Mouse (Mus musculus) adrenal gland, adult 2 months (tissue): ENCODE results near the gene B4galt4. TPM values are rescaled to one million over a fixed set of nuclear protein-coding genes. Genes with fewer than 3 reads are reported as not detected.
A peak's percentile ranks its signal among the peaks of the same experiment; 100 is the strongest.

Source experiments
- DNase-seq: peaks from one replicate; pipeline ENCODE4 v3.0.0; 2021
- polyA plus RNA-seq: library from polyadenylated mRNA; depleted of rRNA; stranded (reverse); fragments of >200 nt; gene quantifications from 2 replicates; pipeline ENCODE4 v1.2.3, GENCODE M21; 2012
- total RNA-seq, 2 experiments: library from RNA; stranded (reverse); gene quantifications; 2 replicates each; pipeline ENCODE4 v1.2.3; 2021

Gene B4galt4
- total and polyA plus RNA-seq, 3 experiments: 4.3 to 14.3 (median 7.6) TPM

DNA sequence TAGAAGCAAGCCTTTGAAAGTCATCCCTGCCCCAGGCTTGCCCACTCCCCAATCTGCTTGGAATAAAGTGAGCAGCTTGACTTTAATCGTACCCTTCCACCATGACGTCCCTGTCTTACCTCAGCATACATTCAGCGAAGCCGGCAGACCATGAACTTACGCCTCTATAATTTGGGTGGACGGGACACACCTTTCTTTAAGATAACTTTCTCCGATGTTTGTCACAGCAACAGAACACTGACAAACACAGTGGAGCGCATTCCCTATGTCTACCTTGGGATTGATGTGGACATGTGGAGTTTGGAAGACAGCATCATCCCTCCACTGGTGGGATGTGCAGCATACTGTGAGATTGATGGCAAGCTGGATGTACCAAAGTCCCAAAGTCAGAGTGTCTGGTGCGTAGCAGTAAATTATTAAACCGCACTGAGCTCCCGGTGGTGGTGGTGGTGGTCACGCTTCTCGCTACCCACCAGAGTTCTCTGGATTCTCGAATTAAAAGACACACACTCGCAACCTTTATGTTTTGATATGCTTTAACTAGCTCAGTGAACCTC, 13.4 kb upstream of the B4galt4 start:
- DNase-seq: no peak

- no peak for DNase-seq
These were observed 12.9 kb upstream of the B4galt4 start for GRCm38 (mm10) chr16:38729139-38729538.

DNA sequence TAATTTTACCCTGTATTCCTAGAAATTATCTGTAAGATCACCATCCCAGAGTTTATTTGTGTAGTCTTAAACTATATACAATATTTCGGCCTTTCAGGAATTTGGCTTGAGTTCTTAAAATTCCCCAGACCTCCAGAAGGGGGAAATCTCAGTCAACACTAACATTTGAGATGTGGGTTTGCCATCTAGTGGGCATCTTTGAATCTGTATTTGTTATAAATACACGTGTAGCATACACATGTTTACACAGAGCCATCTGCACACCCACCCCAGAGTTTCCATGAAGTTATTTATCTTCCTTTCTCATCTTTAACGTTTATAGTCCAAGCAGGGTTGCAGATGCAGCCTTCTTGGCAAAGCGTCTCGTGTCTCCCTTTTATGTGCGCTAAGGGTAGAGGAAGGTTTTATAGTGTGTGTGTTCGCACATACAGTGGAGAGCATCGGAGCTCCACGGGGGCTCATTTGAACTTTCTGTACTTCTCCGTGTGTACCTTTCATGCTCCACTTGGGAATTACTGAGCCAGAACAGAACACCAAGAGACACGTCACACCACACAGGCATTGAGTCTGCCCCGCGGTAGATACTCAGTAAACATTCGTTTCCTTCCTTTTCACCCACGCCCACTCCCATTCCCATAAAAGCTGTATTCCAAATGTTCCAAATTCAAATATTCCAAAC, 12.3 kb upstream of the B4galt4 start:
- no peak for DNase-seq

GRCm38 (mm10) chr16:38730921-38731320, 11.1 kb upstream of the B4galt4 start:
- no peak for DNase-seq

- DNase-seq: no peak
These were observed 710 bp upstream of the B4galt4 start for GRCm38 (mm10) chr16:38741204-38741903.

GRCm38 (mm10) chr16:38742659-38743131, 631 bp downstream of the B4galt4 start:
- DNase-seq: peak; percentile 53

DNA sequence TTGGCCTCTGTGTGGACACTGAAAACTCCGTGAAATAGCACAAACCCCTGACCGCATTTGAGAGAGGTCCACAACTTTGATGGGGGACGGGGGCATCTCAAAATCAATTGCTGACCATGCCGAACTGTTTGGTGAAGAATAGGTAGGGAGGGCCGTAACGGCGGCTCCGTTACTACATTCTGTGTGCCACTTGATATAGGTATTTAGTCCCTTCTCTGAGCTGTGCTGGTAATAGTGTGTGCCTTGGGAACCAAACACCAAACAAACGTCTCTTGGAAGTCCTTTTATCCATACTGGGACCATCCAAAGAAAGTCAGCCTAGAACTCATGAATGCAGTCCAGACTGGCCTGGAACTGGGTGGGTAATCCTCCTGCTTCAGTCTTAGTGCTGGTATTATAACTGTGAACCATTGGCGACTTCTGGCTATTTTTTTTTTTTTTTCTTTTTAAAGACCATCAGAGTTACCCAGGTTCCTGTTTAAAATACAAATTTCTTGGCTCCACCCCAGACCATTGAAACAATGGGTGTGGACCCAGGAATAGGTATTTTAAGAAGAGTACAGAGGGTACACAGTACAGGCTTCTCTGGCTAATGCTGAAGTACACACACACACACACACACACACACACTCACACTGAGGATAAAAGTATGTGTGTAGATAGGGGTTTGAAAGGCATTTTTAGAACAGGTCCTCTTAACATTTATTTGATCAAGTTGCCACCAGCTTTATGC, 2.0 kb downstream of the B4galt4 start:
- DNase-seq: no peak

DNA sequence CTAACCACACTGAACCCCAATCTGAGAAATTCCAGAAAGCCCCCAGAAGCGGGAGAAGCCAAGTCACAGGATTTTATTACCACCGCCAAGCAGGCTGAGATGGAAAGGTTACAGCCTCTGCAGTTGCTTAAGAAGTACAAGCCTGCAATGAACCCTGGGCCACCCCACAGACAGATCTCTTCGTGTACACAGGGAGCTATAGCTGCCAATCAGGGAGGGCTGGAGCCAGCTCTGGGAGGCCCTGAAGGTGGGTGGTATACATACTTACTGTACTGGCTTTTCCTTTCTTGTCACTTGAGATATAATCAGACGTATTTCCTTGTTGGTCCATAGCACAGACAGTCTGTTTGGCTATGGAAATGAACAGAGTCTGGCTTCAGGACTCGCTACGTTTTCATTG, 8.7 kb downstream of the B4galt4 start:
- no peak for DNase-seq

- DNase-seq: no peak
These were observed 11.6 kb downstream of the B4galt4 start for GRCm38 (mm10) chr16:38753631-38754030.

GRCm38 (mm10) chr16:38755452-38756176, 13.6 kb downstream of the B4galt4 start:
- no peak for DNase-seq

- DNase-seq: peak; percentile 37
These were observed 14.1 kb downstream of the B4galt4 start for GRCm38 (mm10) chr16:38756177-38756503.

DNA sequence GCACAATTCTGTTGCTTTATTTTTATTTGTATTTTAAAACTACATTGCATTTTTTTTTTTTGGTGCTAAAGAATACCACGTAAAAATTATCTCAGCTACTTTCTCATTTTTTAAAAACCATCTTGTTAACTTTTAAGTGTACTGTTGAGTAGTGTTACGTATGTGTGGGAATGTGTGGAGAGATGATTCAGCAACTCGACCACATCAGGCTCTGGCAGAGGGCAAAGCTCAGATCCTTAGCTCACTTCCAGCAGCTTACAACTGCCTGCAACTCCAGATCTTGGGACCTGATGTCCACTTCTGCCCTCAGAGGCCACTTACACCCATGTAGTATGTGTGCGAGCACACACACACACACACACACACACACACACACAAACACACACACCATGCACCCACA, 14.5 kb downstream of the B4galt4 start:
- DNase-seq: no peak

DNA sequence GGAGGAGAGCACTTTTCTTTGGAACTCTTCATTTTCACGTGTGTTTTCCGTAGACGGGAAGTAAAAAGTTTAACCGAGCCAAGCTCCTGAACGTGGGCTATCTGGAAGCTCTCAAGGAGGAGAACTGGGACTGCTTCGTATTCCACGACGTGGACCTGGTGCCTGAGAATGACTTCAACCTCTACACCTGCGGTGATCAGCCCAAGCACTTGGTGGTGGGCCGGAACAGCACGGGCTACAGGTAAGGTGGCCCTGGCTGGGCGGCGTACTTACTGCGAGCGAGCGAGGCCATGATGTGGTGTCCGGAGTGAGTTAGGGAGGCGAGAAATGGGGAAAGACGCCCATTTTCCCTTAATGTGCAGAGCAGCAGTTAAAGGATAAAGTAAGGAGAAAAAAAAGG, 15.6 kb downstream of the B4galt4 start:
- DNase-seq: no peak

GRCm38 (mm10) chr16:38758104-38758861, 16.2 kb downstream of the B4galt4 start:
- DNase-seq: peak; percentile 39

DNA sequence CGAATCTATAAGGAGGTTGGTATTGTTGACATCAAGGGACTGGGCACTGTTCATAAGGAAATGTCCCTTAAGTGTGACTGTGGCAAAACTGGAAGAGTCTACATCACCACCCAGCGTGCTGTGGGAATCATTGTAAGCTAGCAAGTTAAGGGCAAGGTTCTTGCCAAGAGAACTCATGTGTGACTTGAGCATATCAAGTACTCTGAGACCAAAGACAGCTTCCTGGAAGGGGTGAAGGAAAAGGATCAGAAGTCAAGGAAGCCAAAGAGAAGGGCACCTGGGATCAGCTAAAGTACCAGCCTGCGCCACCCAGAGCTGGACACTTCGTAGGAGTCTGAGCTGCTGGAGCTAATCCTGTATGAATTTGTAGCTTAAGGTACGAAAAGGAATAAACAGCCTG, 18.2 kb downstream of the B4galt4 start:
- DNase-seq: no peak

DNA sequence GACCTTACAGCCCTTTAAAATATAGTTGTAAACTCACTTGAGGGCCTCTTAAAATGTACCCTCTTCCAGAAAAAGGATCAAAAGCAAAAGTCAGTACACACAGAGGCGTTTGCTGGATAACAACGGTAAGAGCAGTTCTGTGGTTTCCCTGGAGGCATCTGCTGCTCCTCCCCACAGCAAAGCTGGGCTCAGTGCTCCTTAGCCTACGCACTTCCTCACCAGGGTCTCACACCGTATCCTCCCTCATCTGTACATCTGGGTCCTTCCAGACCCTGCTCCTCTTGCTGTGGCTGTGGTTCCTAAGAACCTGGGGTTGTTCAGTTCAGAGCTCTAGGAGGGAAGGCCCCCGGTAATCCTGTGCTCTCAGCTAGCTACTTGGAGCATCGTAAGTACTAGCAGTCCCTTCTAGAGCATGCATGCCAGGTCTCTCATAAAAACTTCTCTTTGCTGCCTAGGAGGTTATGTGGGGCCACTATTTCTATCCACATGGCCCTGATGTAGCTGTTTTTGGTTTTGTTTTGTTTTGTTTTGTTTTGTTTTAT, 18.8 kb downstream of the B4galt4 start:
- DNase-seq: no peak

DNA sequence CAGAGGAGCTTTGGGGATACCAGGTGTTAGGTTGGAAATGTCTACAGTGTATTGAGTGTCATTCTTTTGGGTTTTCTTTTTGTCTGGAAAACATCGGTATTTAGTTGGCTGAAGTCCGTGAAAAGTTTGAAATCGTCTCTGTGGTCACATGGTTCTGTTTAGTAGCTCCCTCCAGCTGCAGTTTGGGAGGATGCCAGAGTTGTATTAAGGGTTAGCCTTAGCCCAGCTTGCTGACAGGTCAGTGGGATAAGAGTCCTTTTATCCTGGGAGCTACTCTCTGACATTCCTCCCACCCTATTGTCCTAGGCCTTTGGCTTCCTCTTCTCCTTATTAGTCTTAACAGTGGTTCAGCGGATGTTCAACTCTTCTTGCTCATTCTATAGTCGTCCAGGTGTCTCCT, 19.9 kb downstream of the B4galt4 start:
- DNase-seq: no peak

GRCm38 (mm10) chr16:38762401-38762800, 20.3 kb downstream of the B4galt4 start:
- no peak for DNase-seq

DNA sequence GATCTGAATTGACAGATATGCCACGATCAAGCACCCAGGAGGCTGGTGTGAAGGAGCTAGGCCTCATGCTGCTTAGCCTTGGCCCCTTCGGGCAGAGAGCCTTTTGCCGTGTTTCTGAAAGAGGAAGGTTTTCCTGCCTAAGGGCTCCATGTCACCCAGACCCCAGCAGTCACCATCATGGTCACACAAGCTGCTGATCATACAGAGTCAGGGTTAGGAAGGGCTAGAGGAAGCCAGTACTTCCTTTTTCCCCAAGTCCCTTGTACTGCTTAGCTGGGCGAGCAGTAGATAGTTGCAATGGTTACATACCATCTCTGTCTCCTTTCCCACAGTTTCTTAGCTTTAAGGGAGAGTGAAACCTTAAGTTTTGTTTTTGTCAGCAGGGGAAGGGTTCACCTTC, 21.4 kb downstream of the B4galt4 start:
- no peak for DNase-seq

DNA sequence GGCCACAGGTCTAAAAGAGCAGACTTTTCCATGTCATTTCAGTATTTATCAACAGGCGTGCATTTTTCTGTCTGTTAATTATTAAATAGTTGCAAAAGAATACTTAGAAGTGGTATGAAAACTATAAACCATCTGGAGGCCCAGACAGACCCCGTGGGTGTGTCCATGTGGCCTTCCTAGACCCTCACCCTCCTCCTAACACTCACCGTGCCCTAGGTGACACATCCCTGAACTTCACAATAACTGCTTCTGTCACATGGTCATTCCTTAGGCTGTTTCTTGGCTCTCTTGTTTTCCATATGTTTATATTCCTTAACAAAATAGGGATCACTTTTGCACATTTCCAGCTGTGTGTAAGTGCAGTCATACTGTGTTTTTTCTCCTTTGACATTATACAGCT, 24.6 kb downstream of the B4galt4 start:
- no peak for DNase-seq

GRCm38 (mm10) chr16:38767761-38768160, 25.7 kb downstream of the B4galt4 start:
- no peak for DNase-seq
